8 mouse cellular contexts compared by ENCODE assay signal in the genomic region with DNA sequence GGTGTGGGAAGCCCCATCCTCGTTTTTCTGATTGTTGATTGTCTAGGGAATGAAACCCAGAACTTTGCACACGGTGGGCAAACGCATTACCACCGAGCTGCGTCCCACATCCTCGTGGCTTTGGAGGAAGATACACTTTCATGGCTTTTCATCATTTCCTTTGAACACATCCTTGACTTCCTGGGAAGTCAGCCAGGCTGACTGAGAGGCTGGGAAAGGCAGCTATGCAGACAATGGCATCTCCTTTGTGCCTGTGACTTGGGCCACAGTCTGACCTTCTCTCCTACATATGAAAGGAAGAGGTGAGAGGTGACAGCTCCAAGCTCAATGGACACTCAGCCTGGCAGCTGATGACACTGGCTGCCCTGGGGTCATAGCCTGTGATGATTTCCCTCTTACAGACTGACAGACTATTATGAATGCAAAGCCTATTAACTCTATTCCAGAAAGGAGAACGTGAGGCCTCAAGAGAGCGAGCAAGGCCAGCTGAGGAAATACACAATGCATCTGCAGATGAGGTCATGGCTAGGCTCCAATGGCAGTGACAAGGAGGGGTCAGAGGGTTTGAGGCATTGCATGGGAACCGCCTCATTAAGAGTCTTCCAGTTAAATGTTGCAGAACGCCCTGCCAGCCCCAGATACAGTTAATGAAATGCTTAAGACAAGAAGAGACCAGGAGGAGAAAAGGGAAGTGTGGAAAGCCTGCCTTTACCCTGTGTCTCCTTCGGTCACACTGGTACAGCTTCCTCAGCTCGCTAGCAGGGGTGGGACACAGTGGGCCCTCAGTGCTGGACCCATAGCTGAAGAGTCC.
DNase-seq lines count a peak whose midpoint lies in the region; ATAC-seq and TF ChIP-seq lines count a peak whose summit lies in the region.

No protein-coding gene starts in this region.

- no peak overlapping the region for H3K9ac ChIP-seq in stomach, embryonic 15.5 days
- H3K9ac ChIP-seq in stomach, postnatal 0 days (ENCODE audit: low read length), result no peak overlapping the region
- no peak overlapping the region for H3K9ac ChIP-seq in heart, embryonic 14.5 days (ENCODE audit: low read length)
- no peak overlapping the region for H3K9ac ChIP-seq in midbrain, embryonic 15.5 days

- H3K36me3 ChIP-seq in stomach, embryonic 15.5 days, result no peaks in the 10 kb centered on the region
- no peaks in the 10 kb centered on the region for H3K36me3 ChIP-seq in stomach, postnatal 0 days (ENCODE audit: control insufficient read depth, insufficient read depth, low read length)
- no peaks in the 10 kb centered on the region for H3K36me3 ChIP-seq in heart, embryonic 14.5 days (ENCODE audit: control insufficient read depth, insufficient read depth, low read length)
- H3K36me3 ChIP-seq in midbrain, embryonic 15.5 days (replicated peaks), result no peaks in the 10 kb centered on the region

- no peak overlapping the region for H3K4me3 ChIP-seq in stomach, embryonic 15.5 days (replicated peaks)
- no peak overlapping the region for H3K4me3 ChIP-seq in stomach, postnatal 0 days (ENCODE audit: low read depth, low read length)
- H3K4me3 ChIP-seq in heart, embryonic 14.5 days (ENCODE audit: control insufficient read depth in 1 of 2, insufficient read depth in 1 of 2, low read depth in 1 of 2, low read length in 2 of 2), result no peak overlapping the region
- no peak overlapping the region for H3K4me3 ChIP-seq in midbrain, embryonic 15.5 days

- ATAC-seq in stomach, embryonic 15.5 days (ENCODE audit: insufficient read depth, low FRiP score, low read depth), result no peak; the same call in 1 of the 2 replicates
- ATAC-seq in stomach, postnatal 0 days (ENCODE audit: low FRiP score, low TSS enrichment), result no peak
- ATAC-seq in heart, embryonic 14.5 days (ENCODE audit: insufficient number of reproducible peaks, insufficient read depth, low FRiP score, low read depth), result no peak
- ATAC-seq in midbrain, embryonic 15.5 days (replicated peaks), result no peak; the same call in 1 of the 2 replicates

- no peaks in the 10 kb centered on the region for H3K9me3 ChIP-seq in stomach, embryonic 15.5 days
- H3K9me3 ChIP-seq in stomach, postnatal 0 days (ENCODE audit: control insufficient read depth, low read length), result no peaks in the 10 kb centered on the region
- no peaks in the 10 kb centered on the region for H3K9me3 ChIP-seq in heart, embryonic 14.5 days (ENCODE audit: control insufficient read depth, low read length)
- no peaks in the 10 kb centered on the region for H3K9me3 ChIP-seq in midbrain, embryonic 15.5 days

- no peaks in the 10 kb centered on the region for H3K27me3 ChIP-seq in stomach, embryonic 15.5 days (replicated peaks)
- H3K27me3 ChIP-seq in stomach, postnatal 0 days (ENCODE audit: control insufficient read depth, insufficient read depth, low read length), result no peaks in the 10 kb centered on the region
- no peaks in the 10 kb centered on the region for H3K27me3 ChIP-seq in heart, embryonic 14.5 days (ENCODE audit: control insufficient read depth, insufficient read depth, low read length)
- no peaks in the 10 kb centered on the region for H3K27me3 ChIP-seq in midbrain, embryonic 15.5 days (replicated peaks)

- 58% methylated on average over 12 of the region's 12 CpGs for WGBS in stomach, embryonic 15.5 days
- WGBS in stomach, postnatal 0 days, result 63% methylated on average over 12 of the region's 12 CpGs
- 58% methylated on average over 12 of the region's 12 CpGs for WGBS in heart, embryonic 14.5 days
- 22% methylated on average over 12 of the region's 12 CpGs for WGBS in midbrain, embryonic 15.5 days

- 0 out of 2 replicates have a peak, but pooled peaks cover 11% of the 10 kb centered on the region for H3K4me1 ChIP-seq in stomach, embryonic 15.5 days
- no peaks in the 10 kb centered on the region; the same call in 1 of the 2 replicates for H3K4me1 ChIP-seq in stomach, postnatal 0 days (replicated peaks; ENCODE audit: control insufficient read depth, insufficient read depth)
- H3K4me1 ChIP-seq in heart, embryonic 14.5 days (ENCODE audit: control insufficient read depth in 2 of 2, insufficient read depth in 2 of 2, low read length in 2 of 2), result peaks cover 32 to 44% of the 10 kb centered on the region in 2 experiments
- peaks cover 31% of the 10 kb centered on the region for H3K4me1 ChIP-seq in midbrain, embryonic 15.5 days

- no peak for DNase-seq in stomach, postnatal 0 days (ENCODE audit: low spot score)
- DNase-seq in kidney, postnatal 14 days, result peak; percentile 34
- DNase-seq in cerebellum, adult 11 months, result no peak
- DNase-seq in T-cell, adult 2 months (ENCODE audit: low spot score), result no peak
- DNase-seq in frontal cortex, postnatal 25 days (ENCODE audit: low spot score in 2 of 2), result no peak

- no peak for TF ChIP-seq CTCF in stomach, postnatal 0 days (IDR thresholded peaks at IDR 0.05; ENCODE audit: low read depth)

- H3K4me2 ChIP-seq in stomach, embryonic 15.5 days, result no peak overlapping the region
- no peak overlapping the region for H3K4me2 ChIP-seq in stomach, postnatal 0 days (replicated peaks; ENCODE audit: low read depth)
- H3K4me2 ChIP-seq in heart, embryonic 14.5 days (ENCODE audit: low read length), result no peak overlapping the region
- H3K4me2 ChIP-seq in midbrain, embryonic 15.5 days, result no peak overlapping the region

- TF ChIP-seq EP300 in stomach, postnatal 0 days (optimal IDR thresholded peaks at IDR 0.05), result no peak

- peak overlapping the region; percentile 40; the same call in 1 of the 2 replicates for H3K27ac ChIP-seq in stomach, embryonic 15.5 days
- H3K27ac ChIP-seq in stomach, postnatal 0 days (replicated peaks), result no peak overlapping the region
- H3K27ac ChIP-seq in heart, embryonic 14.5 days (replicated peaks in 1 of 2; ENCODE audit: control insufficient read depth in 1 of 2, insufficient read depth in 1 of 2, low read depth in 2 of 2, low read length in 2 of 2), result peak overlapping the region; percentile 18 to 45; a peak in 2 of 4 replicates
- peak overlapping the region; percentile 53 for H3K27ac ChIP-seq in midbrain, embryonic 15.5 days
